Mouse (Mus musculus) bone marrow, adult 2 months (tissue): ENCODE results near the gene Zfp513. TPM values are rescaled to one million over a fixed set of nuclear protein-coding genes. Genes with fewer than 3 reads are reported as not detected.

ENCODE experiments used
- H3K27ac ChIP-seq: fragments of 200-500 bp; 2 replicates; pipeline ENCODE4 v1.5.1; 2012; ENCODE audit warnings: low read depth, mild to moderate bottlenecking, control low read depth, inconsistent platforms, low read length; ENCODE audit not compliant: control insufficient read depth, poor library complexity, insufficient read depth
- H3K4me1 ChIP-seq: fragments of 200-500 bp; 2 replicates; pipeline ENCODE4 v1.6.1; 2011; ENCODE audit warnings: low read length; ENCODE audit not compliant: control insufficient read depth, insufficient read depth
- H3K4me3 ChIP-seq: fragments of 200-500 bp; replicated peaks from 2 replicates; pipeline ENCODE3; 2011; ENCODE audit warnings: mild to moderate bottlenecking, low read depth, low read length, control low read depth; ENCODE audit not compliant: control insufficient read depth
- CTCF ChIP-seq: fragments of 200-500 bp; IDR thresholded peaks from 2 replicates; pipeline ENCODE4 v1.5.1; 2011; ENCODE audit warnings: low read length, control low read depth; ENCODE audit not compliant: control insufficient read depth, insufficient read depth
- POLR2A ChIP-seq: fragments of 200-500 bp; IDR thresholded peaks from 2 replicates; pipeline ENCODE4 v1.6.1; 2011; ENCODE audit warnings: low read depth, mild to moderate bottlenecking, control low read depth, low read length, borderline replicate concordance; ENCODE audit not compliant: control insufficient read depth
- WGBS: fragments of 180-500 bp; shearing (Covaris S2); methylation state at CpG from one replicate; pipeline ENCODE4 v1.1.7; 2018; 5-methylcytosine and 5-hydroxymethylcytosine counted together
- polyA plus RNA-seq: library from polyadenylated mRNA; stranded (reverse); fragments of >200 nt; gene quantifications from 2 replicates; pipeline ENCODE4 v1.2.4, GENCODE M21; 2011; ENCODE audit warnings: low replicate concordance; ENCODE audit not compliant: missing spikeins, insufficient read depth, insufficient read length

The Zfp513 gene
- polyA plus RNA-seq, 1 experiment, result 54.0 TPM

DNA sequence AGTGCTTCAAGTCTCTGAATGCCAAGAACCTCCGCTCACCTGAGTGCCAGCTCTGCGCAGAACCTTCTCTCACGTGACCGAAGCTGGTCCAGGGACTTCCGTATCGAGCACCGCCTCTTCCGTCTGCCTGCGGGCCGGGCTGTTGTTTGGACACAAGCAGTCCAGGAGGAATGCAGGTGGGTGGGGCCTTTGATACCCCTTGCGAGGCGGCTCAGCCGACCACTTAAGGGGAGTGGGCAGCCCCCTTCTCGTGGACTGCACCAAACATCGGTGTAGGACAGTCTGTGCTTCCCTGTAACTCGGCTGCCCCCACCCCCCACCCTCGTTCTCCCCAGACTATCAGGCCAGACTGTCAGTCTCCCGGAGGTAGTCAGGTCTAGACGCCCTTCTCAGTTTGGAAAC lies 48.0 kb downstream of the Zfp513 start, which contains the start of gene Mpv17:
TSS of gene Mpv17 (minus strand) at position 100 of the 402 bp plus-strand sequence.
- Histone ChIP-seq H3K4me3 (peak within 1 kb of the TSS; percentile 85), H3K4me1 (peaks cover 2% of the 10 kb centered on the region), H3K27ac (peak within 1 kb of the TSS; percentile 45; the same call in 1 of the 2 replicates)
- whole genome bisulfite sequencing, result 0% methylated on average over 19 of the region's 19 CpGs
- no peak for TF ChIP-seq CTCF
- TF ChIP-seq POLR2A, result peak; percentile 78

DNA sequence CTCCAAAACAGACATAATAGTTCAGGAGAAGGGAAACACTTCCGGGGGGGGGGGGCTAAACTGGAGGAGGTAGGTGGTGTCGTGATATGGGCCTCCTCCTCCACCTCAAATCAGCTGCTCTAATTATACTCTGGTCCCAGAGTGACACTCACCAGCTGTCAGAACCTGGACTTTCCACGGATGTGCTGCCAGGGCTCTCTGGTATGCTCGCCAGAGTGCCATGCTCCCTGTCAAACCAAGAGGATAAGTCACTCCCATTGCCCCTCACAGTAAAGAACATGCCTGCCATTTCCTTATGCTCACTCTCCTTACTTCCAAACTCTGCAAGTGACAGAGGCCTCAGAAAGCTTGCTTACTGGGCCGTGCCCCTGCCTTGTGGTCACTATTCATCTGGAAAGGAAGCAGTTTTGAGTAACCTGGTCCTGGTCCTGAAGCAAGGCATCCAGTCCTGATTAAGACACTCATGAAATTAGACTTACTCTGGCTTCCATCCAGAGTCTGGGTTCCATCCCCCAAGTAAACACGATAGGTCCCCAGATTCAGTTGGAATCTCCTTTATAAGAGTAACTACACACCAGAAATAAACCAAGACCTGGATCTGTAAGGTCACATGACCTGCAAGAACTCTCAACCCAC lies 48.5 kb downstream of the Zfp513 start:
- peak overlapping the region; percentile 85 for H3K4me3 ChIP-seq
- H3K4me1 ChIP-seq, result peaks cover 2% of the 10 kb centered on the region
- H3K27ac ChIP-seq, result no peak overlapping the region
- WGBS, result 42% methylated on average over 6 of the region's 6 CpGs
- TF ChIP-seq POLR2A, result no peak
- TF ChIP-seq CTCF, result no peak

DNA sequence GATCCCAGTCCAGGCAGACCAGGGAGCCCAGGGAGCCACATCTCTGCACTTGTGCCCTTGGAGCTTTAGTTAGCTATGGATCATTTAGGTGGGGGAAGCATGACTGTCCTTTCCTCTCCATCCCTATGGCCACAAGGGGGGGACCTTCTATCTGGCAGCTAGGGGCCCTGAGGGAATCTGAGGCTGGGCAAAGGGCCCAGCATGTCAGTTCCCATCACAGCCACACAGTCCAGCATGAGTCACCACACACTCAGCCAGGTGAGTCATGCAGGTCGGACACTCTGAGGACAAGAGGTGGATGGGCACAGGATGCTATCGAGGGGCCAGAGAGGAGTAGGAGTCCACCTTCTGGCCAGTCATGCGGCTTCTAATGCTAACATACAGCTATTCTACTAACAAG lies 50.4 kb downstream of the Zfp513 start:
- WGBS, result 79% methylated on average over 3 of the region's 3 CpGs
- Histone ChIP-seq H3K4me1 (peaks cover 2% of the 10 kb centered on the region), H3K4me3 (no peak overlapping the region), H3K27ac (no peak overlapping the region)
- no peak for TF ChIP-seq POLR2A
- no peak for TF ChIP-seq CTCF

DNA sequence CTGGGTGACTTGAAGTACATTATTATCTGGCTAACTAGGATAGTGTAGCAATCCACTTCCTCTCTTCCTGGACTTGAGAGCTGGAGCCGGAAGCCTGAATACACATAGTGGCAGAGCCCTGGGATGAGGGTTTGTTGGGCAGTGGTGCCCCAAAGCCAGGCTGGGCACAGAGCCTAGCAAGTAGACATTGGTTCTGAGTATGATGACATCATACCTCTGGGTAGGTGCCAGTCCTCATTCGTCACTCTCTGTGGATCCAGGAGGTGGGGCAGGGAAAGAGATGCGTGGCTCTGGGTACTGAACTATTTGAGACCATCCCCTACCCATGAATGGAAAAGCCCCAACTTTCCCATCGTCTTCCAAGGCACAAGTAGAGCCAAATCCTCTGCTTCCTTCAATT lies 52.3 kb downstream of the Zfp513 start:
- H3K4me3 ChIP-seq, result no peak overlapping the region
- H3K4me1 ChIP-seq, result peaks cover 2% of the 10 kb centered on the region
- no peak for TF ChIP-seq POLR2A
- TF ChIP-seq CTCF, result no peak
- 82% methylated on average over 4 of the region's 4 CpGs for WGBS
- H3K27ac ChIP-seq, result no peak overlapping the region

Other genes starting within 250 kb of the Zfp513 start
- gene Preb, start 241.9 kb downstream of the Zfp513 start, polyA plus RNA-seq, result 138 and 214 TPM in 2 replicates
- not detected in 2 replicates for gene Tcf23, start 233.6 kb downstream of the Zfp513 start, polyA plus RNA-seq
- 53.2 and 95.6 TPM in 2 replicates for gene Atraid, start 154.0 kb downstream of the Zfp513 start, polyA plus RNA-seq
- 1.6 and 3.6 TPM in 2 replicates for gene Slc5a6, start 153.4 kb downstream of the Zfp513 start, polyA plus RNA-seq
- gene Cad, start 147.5 kb downstream of the Zfp513 start, polyA plus RNA-seq, result 9.7 and 21.8 TPM in 2 replicates
- gene Dnajc5g, start 96.0 kb downstream of the Zfp513 start, polyA plus RNA-seq, result not detected in 2 replicates
- gene Slc30a3, start 94.1 kb downstream of the Zfp513 start, polyA plus RNA-seq, result not detected in 2 replicates
- gene Trim54, start 85.6 kb downstream of the Zfp513 start, polyA plus RNA-seq, result not detected in 2 replicates
- not detected in 2 replicates for gene Ucn, start 63.5 kb downstream of the Zfp513 start, polyA plus RNA-seq
- gene Mpv17, start 48.1 kb downstream of the Zfp513 start, polyA plus RNA-seq, result 5.3 and 14.4 TPM in 2 replicates
- gene Gm29609, start 22.4 kb downstream of the Zfp513 start, polyA plus RNA-seq, result 2.0 TPM in 1 of 2 replicates, not detected in the other
- 32.1 and 67.3 TPM in 2 replicates for gene Gtf3c2, start 22.2 kb downstream of the Zfp513 start, polyA plus RNA-seq
- gene Snx17, start 9.1 kb downstream of the Zfp513 start, polyA plus RNA-seq, result 32.5 and 42.0 TPM in 2 replicates
- gene Eif2b4, start 8.9 kb downstream of the Zfp513 start, polyA plus RNA-seq, result 21.7 and 57.4 TPM in 2 replicates
- 97.5 and 147 TPM in 2 replicates for gene Ppm1g, start 18.4 kb upstream of the Zfp513 start, polyA plus RNA-seq
- 51.1 and 93.7 TPM in 2 replicates for gene Nrbp1, start 38.6 kb upstream of the Zfp513 start, polyA plus RNA-seq
- not detected in 2 replicates for gene Gm9970, start 38.9 kb upstream of the Zfp513 start, polyA plus RNA-seq
- 10.6 and 20.0 TPM in 2 replicates for gene Krtcap3, start 49.4 kb upstream of the Zfp513 start, polyA plus RNA-seq
- gene Ift172, start 88.8 kb upstream of the Zfp513 start, polyA plus RNA-seq, result 12.0 and 41.2 TPM in 2 replicates
- gene Fndc4, start 93.8 kb upstream of the Zfp513 start, polyA plus RNA-seq, result not detected in 2 replicates
- 3.7 TPM in 1 of 2 replicates, not detected in the other for gene Gckr, start 95.1 kb upstream of the Zfp513 start, polyA plus RNA-seq